Mouse (Mus musculus): ENCODE measurements around the gene Flvcr2. TPM values are rescaled to one million over a fixed set of nuclear protein-coding genes. Genes with fewer than 3 reads are reported as not detected.

Flvcr2 gene
- polyA plus RNA-seq, 2 experiments = 2.7 to 3.6 TPM

DNA sequence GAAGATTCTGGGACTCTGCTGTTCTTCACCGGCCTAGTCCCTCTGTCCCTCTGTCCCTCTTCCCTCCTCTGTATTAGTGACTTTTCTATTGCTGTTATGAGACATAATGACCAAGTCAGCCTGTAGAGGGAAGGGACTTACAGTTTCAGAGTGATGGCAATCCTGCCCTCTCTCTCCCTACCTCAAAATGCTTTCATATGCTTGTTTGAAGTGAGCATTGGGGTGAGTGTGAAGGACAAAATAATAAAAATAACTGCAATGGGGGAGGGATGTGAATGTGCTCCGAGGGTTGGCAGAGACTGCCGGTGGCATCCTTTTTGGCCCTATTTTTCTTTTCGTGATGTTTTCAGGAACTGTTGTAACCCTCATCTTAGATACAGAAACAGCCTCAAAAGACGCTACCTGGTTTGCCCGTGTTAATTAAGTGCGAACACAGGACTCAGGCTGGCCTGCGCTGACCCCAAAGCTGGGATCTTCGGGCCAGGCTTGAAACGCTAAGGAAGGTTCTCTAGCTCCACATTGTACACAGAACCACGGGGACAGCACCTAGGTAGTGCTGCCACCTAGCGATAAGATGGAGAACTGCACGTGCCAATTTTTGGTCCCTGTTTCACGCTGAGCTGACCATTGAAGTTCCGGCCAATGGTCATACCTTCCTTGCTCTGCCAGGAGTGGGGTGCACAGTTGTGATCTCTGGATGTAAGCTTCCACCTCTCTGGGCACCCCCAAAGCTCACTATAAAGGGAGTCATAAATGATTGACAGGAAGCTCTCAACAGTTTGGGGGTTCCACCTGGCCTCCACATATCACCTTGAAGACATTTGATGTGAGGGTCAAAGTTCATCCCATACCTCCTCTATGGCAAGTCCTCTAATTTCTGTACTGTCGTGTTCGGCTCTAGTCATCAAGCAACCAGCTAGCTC, 17.1 kb upstream of the Flvcr2 start:
- DNase-seq (ENCODE audit: low read depth in 3 of 3, low spot score in 3 of 3) = no peak
- H3K27ac ChIP-seq = no peak overlapping the region

GRCm38 (mm10) chr12:85729945-85730290, 16.4 kb upstream of the Flvcr2 start:
- 56% methylated on average over 6 of the region's 6 CpGs for WGBS (ENCODE audit: insufficient replicate concordance)
- no peak for ATAC-seq (ENCODE audit: insufficient read depth)
- no peak overlapping the region for H3K4me3 ChIP-seq (ENCODE audit: insufficient read depth in 1 of 2, low read depth in 2 of 2, low read length in 2 of 2)

More for the DNA sequence above, 17.1 kb upstream of the Flvcr2 start:
- 25% methylated on average over 17 of the region's 17 CpGs for WGBS (ENCODE audit: insufficient replicate concordance)
- Histone ChIP-seq H3K4me2 (ENCODE audit: low read depth) (no peak overlapping the region), H3K9ac (replicated peaks) (no peak overlapping the region), H3K4me1 (replicated peaks; ENCODE audit: control insufficient read depth in 2 of 2, insufficient read depth in 2 of 2, low read length in 1 of 2) (0 out of 4 replicates have a peak, but pooled peaks cover 0 to 1% of the 10 kb centered on the region in 2 experiments), H3K4me3 (ENCODE audit: insufficient read depth in 1 of 2, low read depth in 2 of 2, low read length in 2 of 2) (no peak overlapping the region), H3K9me3 (ENCODE audit: control insufficient read depth, low read length) (no peaks in the 10 kb centered on the region), H3K36me3 (replicated peaks; ENCODE audit: control insufficient read depth, insufficient read depth, low read depth) (no peaks in the 10 kb centered on the region), H3K27me3 (ENCODE audit: control insufficient read depth, insufficient read depth, low read length) (no peaks in the 10 kb centered on the region)
- ATAC-seq (ENCODE audit: insufficient read depth) = no peak
- TF ChIP-seq EP300 (IDR thresholded peaks at IDR 0.05; ENCODE audit: low read depth) (no peak), CTCF (IDR thresholded peaks at IDR 0.05; ENCODE audit: low read depth) (peak; percentile 98)

DNA sequence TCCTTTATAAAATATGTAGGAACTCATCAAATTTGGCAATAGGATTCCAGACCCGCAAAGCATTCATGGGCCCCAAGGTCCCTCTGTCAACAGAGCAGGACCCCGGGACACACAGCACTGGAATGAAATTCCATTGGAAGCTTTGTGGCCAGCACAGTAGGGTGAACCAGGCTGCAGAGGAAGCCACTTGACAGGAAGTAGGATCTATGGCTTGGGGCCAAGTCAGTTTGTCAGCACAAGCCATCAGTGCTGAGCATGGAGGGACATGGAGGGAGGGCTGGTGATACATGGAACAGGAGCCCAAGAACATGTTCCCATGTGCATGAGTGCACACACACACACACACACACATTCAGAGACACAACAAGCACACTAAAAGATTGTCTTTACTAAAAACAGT, 10.1 kb upstream of the Flvcr2 start:
- no peak for ATAC-seq (ENCODE audit: insufficient read depth)

More at GRCm38 (mm10) chr12:85729945-85730290, 16.4 kb upstream of the Flvcr2 start:
- no peak overlapping the region for H3K27ac ChIP-seq
- DNase-seq (ENCODE audit: low read depth in 3 of 3, low spot score in 3 of 3) = no peak
- H3K36me3 ChIP-seq (replicated peaks; ENCODE audit: control insufficient read depth, insufficient read depth, low read depth) = no peaks in the 10 kb centered on the region
- H3K9ac ChIP-seq (replicated peaks) = no peak overlapping the region
- no peaks in the 10 kb centered on the region for H3K9me3 ChIP-seq (ENCODE audit: control insufficient read depth, low read length)
- no peak for TF ChIP-seq CTCF (IDR thresholded peaks at IDR 0.05; ENCODE audit: low read depth)
- no peak for TF ChIP-seq EP300 (IDR thresholded peaks at IDR 0.05; ENCODE audit: low read depth)
- no peaks in the 10 kb centered on the region for H3K27me3 ChIP-seq (ENCODE audit: control insufficient read depth, insufficient read depth, low read length)
- H3K4me2 ChIP-seq (ENCODE audit: low read depth) = no peak overlapping the region
- H3K4me1 ChIP-seq (replicated peaks; ENCODE audit: control insufficient read depth in 2 of 2, insufficient read depth in 2 of 2, low read length in 1 of 2) = 0 out of 4 replicates have a peak, but pooled peaks cover 0 to 1% of the 10 kb centered on the region in 2 experiments

DNA sequence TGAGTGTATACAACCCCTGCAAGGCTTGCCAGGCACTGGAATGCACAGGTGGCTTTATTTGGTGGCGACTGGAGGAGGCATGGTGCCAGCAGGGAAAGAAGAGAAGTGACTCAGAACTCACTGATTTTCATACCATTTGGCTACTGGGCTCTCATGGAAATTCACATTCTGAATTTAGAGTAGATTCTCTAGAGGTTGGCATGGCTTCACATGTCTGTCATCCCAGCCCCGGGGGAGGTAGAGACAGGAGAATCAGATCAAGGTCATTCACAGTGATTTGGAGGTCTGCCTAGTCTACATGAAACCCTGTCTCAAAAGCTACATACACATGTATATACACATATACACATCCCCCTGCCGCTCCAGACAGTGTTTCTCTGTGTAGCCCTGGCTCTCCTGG, 9.4 kb upstream of the Flvcr2 start:
- no peaks in the 10 kb centered on the region for H3K9me3 ChIP-seq (ENCODE audit: control insufficient read depth, low read length)

More for the DNA sequence above, 10.1 kb upstream of the Flvcr2 start:
- DNase-seq (ENCODE audit: low read depth in 3 of 3, low spot score in 3 of 3) = no peak
- Histone ChIP-seq H3K4me1 (replicated peaks; ENCODE audit: control insufficient read depth in 2 of 2, insufficient read depth in 2 of 2, low read length in 1 of 2) (no peaks in the 10 kb centered on the region), H3K4me3 (ENCODE audit: insufficient read depth in 1 of 2, low read depth in 2 of 2, low read length in 2 of 2) (no peak overlapping the region), H3K36me3 (replicated peaks; ENCODE audit: control insufficient read depth, insufficient read depth, low read depth) (no peaks in the 10 kb centered on the region), H3K4me2 (ENCODE audit: low read depth) (no peak overlapping the region), H3K27ac (no peak overlapping the region), H3K9ac (replicated peaks) (no peak overlapping the region), H3K27me3 (ENCODE audit: control insufficient read depth, insufficient read depth, low read length) (no peaks in the 10 kb centered on the region), H3K9me3 (ENCODE audit: control insufficient read depth, low read length) (no peaks in the 10 kb centered on the region)
- WGBS (ENCODE audit: insufficient replicate concordance) = 43% methylated on average over 2 of the region's 2 CpGs
- TF ChIP-seq EP300 (IDR thresholded peaks at IDR 0.05; ENCODE audit: low read depth) = no peak
- TF ChIP-seq CTCF (IDR thresholded peaks at IDR 0.05; ENCODE audit: low read depth) = no peak

GRCm38 (mm10) chr12:85746696-85747219, 419 bp downstream of the Flvcr2 start:
- no peak overlapping the region for H3K27ac ChIP-seq
- TF ChIP-seq EP300 (IDR thresholded peaks at IDR 0.05; ENCODE audit: low read depth) = no peak

More for the DNA sequence above, 9.4 kb upstream of the Flvcr2 start:
- H3K27me3 ChIP-seq (ENCODE audit: control insufficient read depth, insufficient read depth, low read length) = no peaks in the 10 kb centered on the region
- no peak overlapping the region for H3K4me3 ChIP-seq (ENCODE audit: insufficient read depth in 1 of 2, low read depth in 2 of 2, low read length in 2 of 2)
- ATAC-seq (ENCODE audit: insufficient read depth) (no peak), DNase-seq (ENCODE audit: low read depth in 3 of 3, low spot score in 3 of 3) (no peak)
- no peak overlapping the region for H3K27ac ChIP-seq
- no peak overlapping the region for H3K4me2 ChIP-seq (ENCODE audit: low read depth)
- no peaks in the 10 kb centered on the region for H3K36me3 ChIP-seq (replicated peaks; ENCODE audit: control insufficient read depth, insufficient read depth, low read depth)
- TF ChIP-seq CTCF (IDR thresholded peaks at IDR 0.05; ENCODE audit: low read depth) (no peak), EP300 (IDR thresholded peaks at IDR 0.05; ENCODE audit: low read depth) (no peak)
- 58% methylated on average over 3 of the region's 3 CpGs for WGBS (ENCODE audit: insufficient replicate concordance)
- H3K4me1 ChIP-seq (replicated peaks; ENCODE audit: control insufficient read depth in 2 of 2, insufficient read depth in 2 of 2, low read length in 1 of 2) = no peaks in the 10 kb centered on the region
- H3K9ac ChIP-seq (replicated peaks) = no peak overlapping the region

More at GRCm38 (mm10) chr12:85746696-85747219, 419 bp downstream of the Flvcr2 start:
- WGBS (ENCODE audit: insufficient replicate concordance) = 13% methylated on average over 21 of the region's 21 CpGs
- Histone ChIP-seq H3K9ac (replicated peaks) (no peak overlapping the region), H3K27me3 (ENCODE audit: control insufficient read depth, insufficient read depth, low read length) (peaks cover 4% of the 10 kb centered on the region), H3K4me2 (ENCODE audit: low read depth) (peak overlapping the region; percentile 69), H3K36me3 (replicated peaks; ENCODE audit: control insufficient read depth, insufficient read depth, low read depth) (no peaks in the 10 kb centered on the region), H3K9me3 (ENCODE audit: control insufficient read depth, low read length) (no peaks in the 10 kb centered on the region), H3K4me3 (ENCODE audit: insufficient read depth in 1 of 2, low read depth in 2 of 2, low read length in 2 of 2) (peak overlapping the region; percentile 40 to 50), H3K4me1 (replicated peaks; ENCODE audit: control insufficient read depth in 2 of 2, insufficient read depth in 2 of 2, low read length in 1 of 2) (no peaks in the 10 kb centered on the region)
- DNase-seq (ENCODE audit: low read depth in 3 of 3, low spot score in 3 of 3) = no peak
- peak; percentile 21 for ATAC-seq (ENCODE audit: insufficient read depth)

Measured in liver, embryonic 14.5 days (tissue).